Mouse (Mus musculus) E14TG2a.4 (cell line): ENCODE measurements around the gene Izumo2.

Source experiments
- CTCF ChIP-seq: conservative IDR thresholded peaks from 2 replicates; pipeline ENCODE4 v1.5.1; 2014; ENCODE audit warnings: low read length
- POU5F1 ChIP-seq: IDR thresholded peaks from 2 replicates; pipeline ENCODE4 v1.6.1; 2014; ENCODE audit warnings: low read length, borderline replicate concordance

DNA sequence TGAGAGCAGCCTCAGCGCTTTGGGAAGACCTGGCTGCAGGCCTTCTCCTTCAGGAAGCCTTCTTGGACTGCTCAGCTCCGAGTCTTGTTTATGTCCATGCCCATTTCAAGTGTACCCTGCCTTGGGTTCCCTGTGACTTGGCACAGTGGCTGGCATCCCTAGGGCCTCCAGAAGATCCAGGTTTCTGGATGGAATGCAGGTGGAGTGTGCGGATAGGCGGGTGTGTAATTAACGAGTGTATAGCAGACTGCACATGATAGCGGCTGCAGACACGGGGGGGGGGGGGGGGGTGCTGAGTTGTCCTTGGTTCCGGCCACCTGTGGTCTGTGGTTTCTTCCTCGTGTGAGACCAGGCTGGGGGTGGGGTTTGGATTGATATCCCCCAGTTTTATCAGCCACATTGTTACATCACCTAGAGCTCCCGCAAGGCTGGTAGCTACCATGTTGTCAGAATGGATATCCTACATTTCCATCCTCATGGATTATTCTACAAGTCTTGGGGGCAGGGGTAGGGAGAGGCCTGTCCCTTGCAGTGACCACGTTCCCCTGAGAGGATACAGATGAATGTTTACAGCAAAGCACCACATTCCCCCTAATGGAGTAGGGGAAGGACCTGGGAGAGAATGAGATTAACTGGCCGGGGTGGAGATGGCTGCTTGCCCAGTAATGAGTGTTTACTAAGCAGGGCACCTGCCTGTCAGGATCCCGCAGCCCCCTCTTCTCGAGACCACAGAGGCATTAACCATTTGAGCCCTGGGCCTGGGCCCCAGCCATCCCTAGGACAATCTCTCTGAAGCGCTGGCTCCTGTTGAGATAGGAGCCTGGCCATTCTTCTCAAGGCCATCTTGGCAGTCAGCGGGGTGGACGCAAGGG lies 22.8 kb upstream of the Izumo2 start:
- TF ChIP-seq CTCF (no peak), POU5F1 (no peak)
